8 mouse cellular contexts compared by ENCODE assay signal in genomic region chr9:54950575-54951321, GRCm38 (mm10). TPM values are rescaled to one million over a fixed set of nuclear protein-coding genes. Genes with fewer than 3 reads are reported as not detected.
DNase-seq lines count a peak whose midpoint lies in the region; ATAC-seq and TF ChIP-seq lines count a peak whose summit lies in the region.

TSS of gene Psma4 (plus strand) at chr9:54950790.
TSS of gene AY074887 (minus strand) at chr9:54950998.

- no peaks in the 10 kb centered on the region for H3K27me3 ChIP-seq in Patski
- H3K27me3 ChIP-seq in hindbrain, embryonic 13.5 days, result no peaks in the 10 kb centered on the region

- H3K4me2 ChIP-seq in hindbrain, embryonic 13.5 days, result peak within 1 kb of the TSS; percentile 74

- DNase-seq in Patski (ENCODE audit: low read depth, low spot score), result peak; percentile 47
- peak; percentile 96 for DNase-seq in cerebellum, postnatal 14 days
- DNase-seq in frontal cortex, postnatal 14 days (ENCODE audit: low spot score in 2 of 2), result peak; percentile 64 to 80
- peak; percentile 81 to 87 for DNase-seq in layer of hippocampus, postnatal 25 days (ENCODE audit: extremely low spot score in 1 of 2, low spot score in 1 of 2)
- peak; percentile 92 for DNase-seq in lung, postnatal 25 days (ENCODE audit: low spot score)
- peak; percentile 94 for DNase-seq in retina, embryonic 14.5 days (ENCODE audit: low spot score)
- peak; percentile 94 for DNase-seq in thymus, postnatal 4 days

- ATAC-seq in Patski, result peak; percentile 93
- ATAC-seq in hindbrain, embryonic 13.5 days (ENCODE audit: low FRiP score), result peak; percentile 100

- POLR2A ChIA-PET in Patski (lab: Charles Lee), result interaction anchor here (0.6 to 0.7 kb wide), 2 partner anchors 215 to 247 kb away, joined by 3 to 4 read pairs; no protein-coding TSS in a partner anchor

- under 1% methylated on average over 61 of the region's 65 CpGs for WGBS in hindbrain, embryonic 13.5 days

- H3K4me1 ChIP-seq in hindbrain, embryonic 13.5 days (replicated peaks), result peaks cover 30% of the 10 kb centered on the region

- peak within 1 kb of the TSS; percentile 96 for H3K27ac ChIP-seq in hindbrain, embryonic 13.5 days

- H3K4me3 ChIP-seq in hindbrain, embryonic 13.5 days, result peak within 1 kb of the TSS; percentile 87

- in situ Hi-C loops in Patski (cut with MboI; ENCODE audit: low pct_unique_long_range_greater_than_20kb), result no loop called here

- peaks cover 30% of the 10 kb centered on the region for H3K36me3 ChIP-seq in hindbrain, embryonic 13.5 days

- no peak for TF ChIP-seq CTCF in Patski (IDR thresholded peaks at IDR 0.05)

- peak within 1 kb of the TSS; percentile 89 for H3K9ac ChIP-seq in hindbrain, embryonic 13.5 days

- no peaks in the 10 kb centered on the region for H3K9me3 ChIP-seq in hindbrain, embryonic 13.5 days

- CTCF ChIA-PET in Patski (lab: Charles Lee), result no interaction called here

RNA-seq across cellular contexts. Expression of gene Psma4, which starts in this region (rescaled TPM):
- polyA plus RNA-seq in Patski (2021), result 243 TPM
- polyA plus RNA-seq in hindbrain, embryonic 13.5 days (2015; fragmentation: Nextera tagmentation; extraction: Ambion mirVana), result 282 TPM in 2 replicates
- total RNA-seq in layer of hippocampus, postnatal 25 days (2021), result 100 to 1,000 TPM; 130 to 137 TPM

RNA-seq across cellular contexts. Expression of gene AY074887, which starts in this region (rescaled TPM):
- polyA plus RNA-seq in Patski (2021), result 0.65 TPM
- 0.91 and 1.1 TPM in 2 replicates for polyA plus RNA-seq in hindbrain, embryonic 13.5 days (2015; fragmentation: Nextera tagmentation; extraction: Ambion mirVana)
- total RNA-seq in layer of hippocampus, postnatal 25 days (2021), result not detected

Comparison
In these comparisons a context has a peak if more than half of its experiments do, and no peak if none do; other contexts are left out.
1. Peak in every context shown above with its lines: DNase-seq, ATAC-seq, H3K4me3 ChIP-seq and H3K27ac ChIP-seq.